Mouse (Mus musculus): ENCODE measurements around the gene Wdr26. TPM values are rescaled to one million over a fixed set of nuclear protein-coding genes. Genes with fewer than 3 reads are reported as not detected.

The Wdr26 gene
- polyA plus RNA-seq, 1 experiment from 2014 or later, result 25.9 TPM

- no peaks in the 10 kb centered on the region for H3K9me3 ChIP-seq
- under 1% methylated on average over 59 of the region's 59 CpGs for WGBS
- peak overlapping the region; percentile 94 for H3K4me3 ChIP-seq
- ATAC-seq (ENCODE audit: extremely low read depth, insufficient number of reproducible peaks, low FRiP score, low TSS enrichment), result peak; percentile 80
- H3K4me1 ChIP-seq, result peaks cover 18% of the 10 kb centered on the region
- peak overlapping the region; percentile 86 for H3K27ac ChIP-seq (replicated peaks)
- H3K4me2 ChIP-seq, result peak overlapping the region; percentile 81
- H3K36me3 ChIP-seq, result peaks cover 26% of the 10 kb centered on the region
- H3K27me3 ChIP-seq (replicated peaks), result no peaks in the 10 kb centered on the region
- H3K9ac ChIP-seq, result peak overlapping the region; percentile 97
Measured at GRCm38 (mm10) chr1:181150827-181151534, 60.8 kb downstream of the Wdr26 start.

GRCm38 (mm10) chr1:181150431-181150826, 61.4 kb downstream of the Wdr26 start:
- peak overlapping the region; percentile 94 for H3K4me3 ChIP-seq
- no peaks in the 10 kb centered on the region for H3K9me3 ChIP-seq
- ATAC-seq (ENCODE audit: extremely low read depth, insufficient number of reproducible peaks, low FRiP score, low TSS enrichment), result no peak
- H3K9ac ChIP-seq, result no peak overlapping the region
- H3K27ac ChIP-seq (replicated peaks), result no peak overlapping the region
- 58% methylated on average over 3 of the region's 3 CpGs for WGBS
- peaks cover 20% of the 10 kb centered on the region for H3K36me3 ChIP-seq
- H3K27me3 ChIP-seq (replicated peaks), result no peaks in the 10 kb centered on the region
- H3K4me1 ChIP-seq, result peaks cover 23% of the 10 kb centered on the region
- peak overlapping the region; percentile 81 for H3K4me2 ChIP-seq

- Histone ChIP-seq H3K27me3 (replicated peaks) (no peaks in the 10 kb centered on the region), H3K4me2 (no peak overlapping the region), H3K9ac (no peak overlapping the region), H3K4me3 (no peak overlapping the region), H3K36me3 (peaks cover 11% of the 10 kb centered on the region), H3K27ac (replicated peaks) (no peak overlapping the region), H3K4me1 (peaks cover 30% of the 10 kb centered on the region), H3K9me3 (no peaks in the 10 kb centered on the region)
- WGBS, result 63% methylated on average over 3 of the region's 3 CpGs
- ATAC-seq (ENCODE audit: extremely low read depth, insufficient number of reproducible peaks, low FRiP score, low TSS enrichment), result no peak
Measured at GRCm38 (mm10) chr1:181149373-181150017, 62.3 kb downstream of the Wdr26 start.

- WGBS, result 55% methylated on average over 5 of the region's 5 CpGs
- H3K4me2 ChIP-seq, result no peak overlapping the region
- no peak overlapping the region for H3K27ac ChIP-seq (replicated peaks)
- peaks cover 30% of the 10 kb centered on the region for H3K4me1 ChIP-seq
- H3K27me3 ChIP-seq (replicated peaks), result no peaks in the 10 kb centered on the region
- H3K9me3 ChIP-seq, result no peaks in the 10 kb centered on the region
- no peak overlapping the region for H3K4me3 ChIP-seq
- no peak overlapping the region for H3K9ac ChIP-seq
- ATAC-seq (ENCODE audit: extremely low read depth, insufficient number of reproducible peaks, low FRiP score, low TSS enrichment), result no peak
- H3K36me3 ChIP-seq, result 0 out of 2 replicates have a peak, but pooled peaks cover 3% of the 10 kb centered on the region
Measured at GRCm38 (mm10) chr1:181148540-181148939, 63.3 kb downstream of the Wdr26 start.

GRCm38 (mm10) chr1:181146187-181146586, 65.6 kb downstream of the Wdr26 start:
- H3K27ac ChIP-seq (replicated peaks), result no peak overlapping the region
- 0 out of 2 replicates have a peak overlapping the region, but pooled peaks have one; percentile 57 for H3K9ac ChIP-seq
- peaks cover 21% of the 10 kb centered on the region for H3K4me1 ChIP-seq
- H3K9me3 ChIP-seq, result no peaks in the 10 kb centered on the region
- no peak for ATAC-seq (ENCODE audit: extremely low read depth, insufficient number of reproducible peaks, low FRiP score, low TSS enrichment)
- no peak overlapping the region for H3K4me3 ChIP-seq
- peak overlapping the region; percentile 87; the same call in 1 of the 2 replicates for H3K4me2 ChIP-seq
- no peaks in the 10 kb centered on the region for H3K27me3 ChIP-seq (replicated peaks)
- peaks cover 10% of the 10 kb centered on the region for H3K36me3 ChIP-seq
- 79% methylated on average over 2 of the region's 2 CpGs for WGBS

GRCm38 (mm10) chr1:181144966-181145365, 66.8 kb downstream of the Wdr26 start:
- Histone ChIP-seq H3K36me3 (peaks cover 22% of the 10 kb centered on the region), H3K9ac (peak overlapping the region; percentile 89), H3K4me1 (peaks cover 21% of the 10 kb centered on the region), H3K9me3 (no peaks in the 10 kb centered on the region), H3K4me3 (peak overlapping the region; percentile 83), H3K27ac (replicated peaks) (peak overlapping the region; percentile 87), H3K27me3 (replicated peaks) (no peaks in the 10 kb centered on the region), H3K4me2 (peak overlapping the region; percentile 87)
- no peak for ATAC-seq (ENCODE audit: extremely low read depth, insufficient number of reproducible peaks, low FRiP score, low TSS enrichment)
- WGBS, result 15% methylated on average over 12 of the region's 12 CpGs

GRCm38 (mm10) chr1:181143950-181144836, 67.6 kb downstream of the Wdr26 start, which contains the start of the genes Nvl and Cnih4:
TSS of gene Nvl (minus strand) at chr1:181144204.
TSS of gene Cnih4 (plus strand) at chr1:181144693.
- Histone ChIP-seq H3K4me2 (peak within 1 kb of the TSS; percentile 87), H3K36me3 (peaks cover 30% of the 10 kb centered on the region), H3K9ac (peak within 1 kb of the TSS; percentile 89), H3K4me3 (peak within 1 kb of the TSS; percentile 83), H3K9me3 (no peaks in the 10 kb centered on the region), H3K27ac (replicated peaks) (peak within 1 kb of the TSS; percentile 87), H3K27me3 (replicated peaks) (no peaks in the 10 kb centered on the region), H3K4me1 (peaks cover 21% of the 10 kb centered on the region)
- ATAC-seq (ENCODE audit: extremely low read depth, insufficient number of reproducible peaks, low FRiP score, low TSS enrichment), result peak; percentile 92
- WGBS, result under 1% methylated on average over 52 of the region's 52 CpGs

GRCm38 (mm10) chr1:181143609-181143949, 68.2 kb downstream of the Wdr26 start:
- peak overlapping the region; percentile 87 for H3K27ac ChIP-seq (replicated peaks)
- peaks cover 21% of the 10 kb centered on the region for H3K4me1 ChIP-seq
- H3K9me3 ChIP-seq, result no peaks in the 10 kb centered on the region
- H3K9ac ChIP-seq, result peak overlapping the region; percentile 89
- H3K4me2 ChIP-seq, result peak overlapping the region; percentile 87
- peak overlapping the region; percentile 83 for H3K4me3 ChIP-seq
- H3K36me3 ChIP-seq, result peaks cover 35% of the 10 kb centered on the region
- no peaks in the 10 kb centered on the region for H3K27me3 ChIP-seq (replicated peaks)
- peak; percentile 45; the same call in 1 of the 2 replicates for ATAC-seq (ENCODE audit: extremely low read depth, insufficient number of reproducible peaks, low FRiP score, low TSS enrichment)
- 0% methylated on average over 12 of the region's 12 CpGs for WGBS

GRCm38 (mm10) chr1:181138730-181139129, 73.1 kb downstream of the Wdr26 start:
- no peaks in the 10 kb centered on the region for H3K27me3 ChIP-seq (replicated peaks)
- no peak overlapping the region for H3K4me2 ChIP-seq
- no peaks in the 10 kb centered on the region for H3K9me3 ChIP-seq
- no peak overlapping the region for H3K27ac ChIP-seq (replicated peaks)
- 89% methylated on average over 7 of the region's 7 CpGs for WGBS
- no peak overlapping the region for H3K4me3 ChIP-seq
- H3K36me3 ChIP-seq, result peaks cover 80% of the 10 kb centered on the region
- no peak for ATAC-seq (ENCODE audit: extremely low read depth, insufficient number of reproducible peaks, low FRiP score, low TSS enrichment)
- peaks cover 9% of the 10 kb centered on the region for H3K4me1 ChIP-seq
- no peak overlapping the region for H3K9ac ChIP-seq

- no peak for ATAC-seq (ENCODE audit: extremely low read depth, insufficient number of reproducible peaks, low FRiP score, low TSS enrichment)
- no peaks in the 10 kb centered on the region for H3K9me3 ChIP-seq
- no peak overlapping the region for H3K4me2 ChIP-seq
- H3K9ac ChIP-seq, result no peak overlapping the region
- H3K36me3 ChIP-seq, result peaks cover 95% of the 10 kb centered on the region
- H3K4me1 ChIP-seq, result no peaks in the 10 kb centered on the region
- H3K4me3 ChIP-seq, result no peak overlapping the region
- WGBS, result 90% methylated on average over 6 of the region's 6 CpGs
- H3K27me3 ChIP-seq (replicated peaks), result no peaks in the 10 kb centered on the region
- H3K27ac ChIP-seq (replicated peaks), result no peak overlapping the region
Measured at GRCm38 (mm10) chr1:181131915-181132314, 79.9 kb downstream of the Wdr26 start.

- 88% methylated on average over 9 of the region's 9 CpGs for WGBS
Measured at GRCm38 (mm10) chr1:181126766-181127165, 85.0 kb downstream of the Wdr26 start.

More at GRCm38 (mm10) chr1:181126766-181127165, 85.0 kb downstream of the Wdr26 start:
- Histone ChIP-seq H3K4me1 (no peaks in the 10 kb centered on the region), H3K27me3 (replicated peaks) (no peaks in the 10 kb centered on the region), H3K9me3 (no peaks in the 10 kb centered on the region), H3K9ac (no peak overlapping the region), H3K4me2 (no peak overlapping the region), H3K4me3 (no peak overlapping the region), H3K36me3 (peaks cover 94% of the 10 kb centered on the region), H3K27ac (replicated peaks) (no peak overlapping the region)
- ATAC-seq (ENCODE audit: extremely low read depth, insufficient number of reproducible peaks, low FRiP score, low TSS enrichment), result no peak
